Mouse (Mus musculus): ENCODE results near the gene Clec2d. TPM values are rescaled to one million over a fixed set of nuclear protein-coding genes. Genes with fewer than 3 reads are reported as not detected.

Gene Clec2d
- 0.51 and 0.97 TPM in 2 replicates for polyA plus RNA-seq (2014; fragmentation: Nextera tagmentation; extraction: Ambion mirVana)

GRCm38 (mm10) chr6:129180403-129181169 lies at the start of gene Clec2d:
TSS of gene Clec2d (plus strand) at chr6:129180615.
- peak within 1 kb of the TSS; percentile 65 for H3K9ac ChIP-seq (ENCODE audit: low read depth, low read length)
- H3K27ac ChIP-seq (replicated peaks; ENCODE audit: low read depth, low read length), result peak within 1 kb of the TSS; percentile 92
- DNase-seq (ENCODE audit: low spot score) (peak; percentile 97), ATAC-seq (ENCODE audit: low read depth) (peak; percentile 93)
- no peaks in the 10 kb centered on the region for H3K4me1 ChIP-seq (ENCODE audit: control insufficient read depth, insufficient read depth, low read length)
- peaks cover 8% of the 10 kb centered on the region; the same call in 1 of the 2 replicates for H3K36me3 ChIP-seq (ENCODE audit: control insufficient read depth, insufficient read depth, low read length)
- WGBS, result 1% methylated on average over 15 of the region's 15 CpGs
- H3K27me3 ChIP-seq (replicated peaks; ENCODE audit: control insufficient read depth, insufficient read depth, low read length), result no peaks in the 10 kb centered on the region
- H3K9me3 ChIP-seq (ENCODE audit: control insufficient read depth, low read length), result no peaks in the 10 kb centered on the region
- H3K4me3 ChIP-seq (ENCODE audit: low read depth, low read length), result peak within 1 kb of the TSS; percentile 46
- peak within 1 kb of the TSS; percentile 56 for H3K4me2 ChIP-seq (ENCODE audit: low read depth, low read length)

GRCm38 (mm10) chr6:129132604-129133341 lies 47.6 kb upstream of the Clec2d start:
- DNase-seq (ENCODE audit: low spot score) (no peak), ATAC-seq (ENCODE audit: low read depth) (no peak)
- H3K4me1 ChIP-seq (ENCODE audit: control insufficient read depth, insufficient read depth, low read length), result no peaks in the 10 kb centered on the region
- H3K27me3 ChIP-seq (replicated peaks; ENCODE audit: control insufficient read depth, insufficient read depth, low read length), result no peaks in the 10 kb centered on the region
- no peak overlapping the region for H3K9ac ChIP-seq (ENCODE audit: low read depth, low read length)
- no peaks in the 10 kb centered on the region for H3K36me3 ChIP-seq (ENCODE audit: control insufficient read depth, insufficient read depth, low read length)
- no peaks in the 10 kb centered on the region for H3K9me3 ChIP-seq (ENCODE audit: control insufficient read depth, low read length)
- 84% methylated on average over 4 of the region's 4 CpGs for WGBS
- no peak overlapping the region for H3K27ac ChIP-seq (replicated peaks; ENCODE audit: low read depth, low read length)
- H3K4me3 ChIP-seq (ENCODE audit: low read depth, low read length), result no peak overlapping the region
- no peak overlapping the region for H3K4me2 ChIP-seq (ENCODE audit: low read depth, low read length)

- H3K4me1 ChIP-seq (ENCODE audit: control insufficient read depth, insufficient read depth, low read length), result no peaks in the 10 kb centered on the region
- no peak overlapping the region for H3K4me3 ChIP-seq (ENCODE audit: low read depth, low read length)
- H3K4me2 ChIP-seq (ENCODE audit: low read depth, low read length), result no peak overlapping the region
- no peak for DNase-seq (ENCODE audit: low spot score)
- H3K9ac ChIP-seq (ENCODE audit: low read depth, low read length), result no peak overlapping the region
- H3K36me3 ChIP-seq (ENCODE audit: control insufficient read depth, insufficient read depth, low read length), result no peaks in the 10 kb centered on the region
- H3K9me3 ChIP-seq (ENCODE audit: control insufficient read depth, low read length), result no peaks in the 10 kb centered on the region
- no peaks in the 10 kb centered on the region for H3K27me3 ChIP-seq (replicated peaks; ENCODE audit: control insufficient read depth, insufficient read depth, low read length)
- H3K27ac ChIP-seq (replicated peaks; ENCODE audit: low read depth, low read length), result no peak overlapping the region
- 96% methylated on average over 2 of the region's 2 CpGs for WGBS
- ATAC-seq (ENCODE audit: low read depth), result no peak
These were observed 33.6 kb upstream of the Clec2d start for GRCm38 (mm10) chr6:129146812-129147211.

GRCm38 (mm10) chr6:129160103-129160502 lies 20.3 kb upstream of the Clec2d start:
- DNase-seq (ENCODE audit: low spot score) (no peak), ATAC-seq (ENCODE audit: low read depth) (no peak)
- Histone ChIP-seq H3K4me1 (ENCODE audit: control insufficient read depth, insufficient read depth, low read length) (no peaks in the 10 kb centered on the region), H3K9ac (ENCODE audit: low read depth, low read length) (no peak overlapping the region), H3K27me3 (replicated peaks; ENCODE audit: control insufficient read depth, insufficient read depth, low read length) (no peaks in the 10 kb centered on the region), H3K36me3 (ENCODE audit: control insufficient read depth, insufficient read depth, low read length) (no peaks in the 10 kb centered on the region), H3K4me2 (ENCODE audit: low read depth, low read length) (no peak overlapping the region), H3K9me3 (ENCODE audit: control insufficient read depth, low read length) (no peaks in the 10 kb centered on the region), H3K4me3 (ENCODE audit: low read depth, low read length) (no peak overlapping the region), H3K27ac (replicated peaks; ENCODE audit: low read depth, low read length) (no peak overlapping the region)
- 75% methylated on average over 3 of the region's 3 CpGs for WGBS

- 81% methylated on average over 3 of the region's 3 CpGs for WGBS
- Histone ChIP-seq H3K9ac (ENCODE audit: low read depth, low read length) (no peak overlapping the region), H3K36me3 (ENCODE audit: control insufficient read depth, insufficient read depth, low read length) (no peaks in the 10 kb centered on the region), H3K4me1 (ENCODE audit: control insufficient read depth, insufficient read depth, low read length) (no peaks in the 10 kb centered on the region), H3K4me3 (ENCODE audit: low read depth, low read length) (no peak overlapping the region), H3K27me3 (replicated peaks; ENCODE audit: control insufficient read depth, insufficient read depth, low read length) (no peaks in the 10 kb centered on the region), H3K27ac (replicated peaks; ENCODE audit: low read depth, low read length) (no peak overlapping the region), H3K9me3 (ENCODE audit: control insufficient read depth, low read length) (no peaks in the 10 kb centered on the region), H3K4me2 (ENCODE audit: low read depth, low read length) (no peak overlapping the region)
- no peak for DNase-seq (ENCODE audit: low spot score)
- no peak for ATAC-seq (ENCODE audit: low read depth)
These were observed 19.3 kb upstream of the Clec2d start for GRCm38 (mm10) chr6:129161136-129161535.

GRCm38 (mm10) chr6:129161951-129162350 lies 18.5 kb upstream of the Clec2d start:
- Histone ChIP-seq H3K4me1 (ENCODE audit: control insufficient read depth, insufficient read depth, low read length) (no peaks in the 10 kb centered on the region), H3K27me3 (replicated peaks; ENCODE audit: control insufficient read depth, insufficient read depth, low read length) (no peaks in the 10 kb centered on the region), H3K9me3 (ENCODE audit: control insufficient read depth, low read length) (no peaks in the 10 kb centered on the region), H3K27ac (replicated peaks; ENCODE audit: low read depth, low read length) (no peak overlapping the region), H3K36me3 (ENCODE audit: control insufficient read depth, insufficient read depth, low read length) (no peaks in the 10 kb centered on the region), H3K9ac (ENCODE audit: low read depth, low read length) (no peak overlapping the region), H3K4me2 (ENCODE audit: low read depth, low read length) (no peak overlapping the region), H3K4me3 (ENCODE audit: low read depth, low read length) (no peak overlapping the region)
- DNase-seq (ENCODE audit: low spot score) (no peak), ATAC-seq (ENCODE audit: low read depth) (no peak)

- no peak overlapping the region for H3K9ac ChIP-seq (ENCODE audit: low read depth, low read length)
- WGBS, result 74% methylated on average over 3 of the region's 3 CpGs
- H3K27ac ChIP-seq (replicated peaks; ENCODE audit: low read depth, low read length), result no peak overlapping the region
These were observed 17.7 kb upstream of the Clec2d start for GRCm38 (mm10) chr6:129162587-129163159.

GRCm38 (mm10) chr6:129163606-129164005 lies 16.8 kb upstream of the Clec2d start:
- H3K4me1 ChIP-seq (ENCODE audit: control insufficient read depth, insufficient read depth, low read length), result no peaks in the 10 kb centered on the region
- H3K9me3 ChIP-seq (ENCODE audit: control insufficient read depth, low read length), result no peaks in the 10 kb centered on the region
- no peak overlapping the region for H3K27ac ChIP-seq (replicated peaks; ENCODE audit: low read depth, low read length)
- H3K27me3 ChIP-seq (replicated peaks; ENCODE audit: control insufficient read depth, insufficient read depth, low read length), result no peaks in the 10 kb centered on the region
- H3K4me3 ChIP-seq (ENCODE audit: low read depth, low read length), result no peak overlapping the region
- DNase-seq (ENCODE audit: low spot score) (no peak), ATAC-seq (ENCODE audit: low read depth) (no peak)
- no peak overlapping the region for H3K4me2 ChIP-seq (ENCODE audit: low read depth, low read length)
- no peak overlapping the region for H3K9ac ChIP-seq (ENCODE audit: low read depth, low read length)
- 83% methylated on average over 1 of the region's 1 CpGs for WGBS
- no peaks in the 10 kb centered on the region for H3K36me3 ChIP-seq (ENCODE audit: control insufficient read depth, insufficient read depth, low read length)

More at GRCm38 (mm10) chr6:129162587-129163159, 17.7 kb upstream of the Clec2d start:
- no peak overlapping the region for H3K4me2 ChIP-seq (ENCODE audit: low read depth, low read length)
- no peak overlapping the region for H3K4me3 ChIP-seq (ENCODE audit: low read depth, low read length)
- no peaks in the 10 kb centered on the region for H3K36me3 ChIP-seq (ENCODE audit: control insufficient read depth, insufficient read depth, low read length)
- ATAC-seq (ENCODE audit: low read depth) (no peak), DNase-seq (ENCODE audit: low spot score) (no peak)
- H3K27me3 ChIP-seq (replicated peaks; ENCODE audit: control insufficient read depth, insufficient read depth, low read length), result no peaks in the 10 kb centered on the region
- H3K4me1 ChIP-seq (ENCODE audit: control insufficient read depth, insufficient read depth, low read length), result no peaks in the 10 kb centered on the region
- no peaks in the 10 kb centered on the region for H3K9me3 ChIP-seq (ENCODE audit: control insufficient read depth, low read length)
